Mouse (Mus musculus) effector memory CD4-positive, alpha-beta T cell, adult 7 months (primary cell): Measurements from ENCODE around the gene Atp6v1g1. TPM values are rescaled to one million over a fixed set of nuclear protein-coding genes. Genes with fewer than 3 reads are reported as not detected.

Source experiments
- polyA plus RNA-seq: library from polyadenylated mRNA; unstranded; fragments of 100-300 nt; shearing (Covaris generic); gene quantifications from one replicate; pipeline ENCODE4 v1.2.1, GENCODE M21; 2017

Gene Atp6v1g1
- polyA plus RNA-seq, result 112 TPM

GRCm38 (mm10) chr4:63544494-63545230 is at the start of gene Atp6v1g1:
Atp6v1g1 (plus strand) TSS chr4:63544772.

GRCm38 (mm10) chr4:63495915-63496278 is 48.7 kb upstream of the Atp6v1g1 start, which contains the start of gene Whrn:
Whrn (minus strand) TSS chr4:63495991.

GRCm38 (mm10) chr4:63558407-63559081 is 14.0 kb downstream of the Atp6v1g1 start, which contains the start of gene Tmem268:
Tmem268 (plus strand) TSS chr4:63558781.

Other genes starting within 250 kb of the Atp6v1g1 start
- not detected for gene Orm1, start 200.2 kb upstream of the Atp6v1g1 start, polyA plus RNA-seq
- gene Orm3, start 188.6 kb upstream of the Atp6v1g1 start, polyA plus RNA-seq, result not detected
- gene Orm2, start 182.3 kb upstream of the Atp6v1g1 start, polyA plus RNA-seq, result 0.60 TPM
- 336 TPM for gene Akna, start 141.4 kb upstream of the Atp6v1g1 start, polyA plus RNA-seq
- 5.0 TPM for gene Whrn, start 48.8 kb upstream of the Atp6v1g1 start, polyA plus RNA-seq
- gene Tmem268, start 14.0 kb downstream of the Atp6v1g1 start, polyA plus RNA-seq, result 19.9 TPM
- not detected for gene Gm11213, start 60.5 kb downstream of the Atp6v1g1 start, polyA plus RNA-seq
- gene Tex48, start 77.7 kb downstream of the Atp6v1g1 start, polyA plus RNA-seq, result not detected
- not detected for gene Gm11214, start 118.6 kb downstream of the Atp6v1g1 start, polyA plus RNA-seq
- 0.63 TPM for gene Tnfsf15, start 200.3 kb downstream of the Atp6v1g1 start, polyA plus RNA-seq